Mouse (Mus musculus): ENCODE results near the gene Casp8. TPM values are rescaled to one million over a fixed set of nuclear protein-coding genes. Genes with fewer than 3 reads are reported as not detected.
A peak's percentile ranks its signal among the peaks of the same experiment; 100 is the strongest.
"Not testable (repeated sequence)": the region's sequence is repeated elsewhere in the genome, so short reads cannot be mapped to it uniquely, and the experiment has no call there.

Gene Casp8
- polyA plus RNA-seq, 1 experiment = 9.4 TPM

DNA sequence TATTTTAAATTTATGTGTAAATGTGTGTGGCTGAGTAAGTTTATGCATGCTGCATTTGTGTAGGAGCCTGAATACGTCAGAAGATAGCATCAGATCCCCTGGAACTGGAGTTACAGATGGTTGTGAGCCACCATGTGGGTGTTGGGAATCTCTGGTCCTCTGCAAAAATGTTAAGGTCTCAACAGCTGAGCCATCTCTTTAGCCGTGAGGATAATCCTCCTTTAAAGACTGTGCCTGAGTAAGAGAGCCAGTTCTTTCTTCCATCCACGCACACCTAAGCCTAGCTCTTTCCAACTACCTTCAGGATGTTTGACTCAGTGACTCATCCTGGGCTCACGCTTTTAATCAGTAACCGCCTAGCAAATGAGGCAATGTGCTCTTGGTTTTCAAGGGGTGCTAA lies 35.6 kb downstream of the Casp8 start:
- no peak overlapping the region for H3K27ac ChIP-seq (ENCODE audit: insufficient read depth, low read depth, low read length)
- no peak overlapping the region for H3K4me3 ChIP-seq (ENCODE audit: low read depth, low read length)
- peaks cover 67% of the 10 kb centered on the region for H3K36me3 ChIP-seq (ENCODE audit: control insufficient read depth, insufficient read depth, low read length)
- no peaks in the 10 kb centered on the region for H3K4me1 ChIP-seq (ENCODE audit: control insufficient read depth, insufficient read depth, insufficient read length, low read length)
- TF ChIP-seq CTCF (IDR thresholded peaks at IDR 0.05; ENCODE audit: extremely low read depth, insufficient read length, insufficient replicate concordance, low read depth, low read length) (no peak), POLR2A (IDR thresholded peaks at IDR 0.05; ENCODE audit: low read depth, low read length) (no peak)
- no peaks in the 10 kb centered on the region for H3K27me3 ChIP-seq (ENCODE audit: control insufficient read depth, insufficient read depth, low read length)
- WGBS = 91% methylated on average over 5 of the region's 5 CpGs

DNA sequence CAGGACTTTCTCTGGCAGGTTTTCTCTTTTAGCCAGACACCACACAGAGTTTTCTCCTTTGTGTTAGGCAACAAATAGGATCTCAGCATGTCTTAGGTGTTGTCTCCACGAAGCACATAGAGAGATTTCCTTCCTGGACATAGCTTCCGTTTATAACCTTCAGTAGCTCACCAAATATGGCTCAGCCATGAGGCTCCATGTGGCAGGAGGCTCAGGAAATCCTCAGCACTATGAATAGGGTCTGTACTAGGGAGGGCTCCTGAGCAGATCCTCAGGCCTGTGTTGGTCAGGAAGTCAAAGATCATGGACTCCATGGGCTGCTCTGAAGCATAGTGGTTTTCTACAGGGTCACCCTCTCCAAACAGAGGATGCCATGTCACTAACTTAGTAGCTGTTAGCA lies 37.0 kb downstream of the Casp8 start:
- Histone ChIP-seq H3K4me1 (ENCODE audit: control insufficient read depth, insufficient read depth, insufficient read length, low read length) (no peaks in the 10 kb centered on the region), H3K27ac (ENCODE audit: insufficient read depth, low read depth, low read length) (no peak overlapping the region), H3K27me3 (ENCODE audit: control insufficient read depth, insufficient read depth, low read length) (no peaks in the 10 kb centered on the region), H3K36me3 (ENCODE audit: control insufficient read depth, insufficient read depth, low read length) (peaks cover 53% of the 10 kb centered on the region), H3K4me3 (ENCODE audit: low read depth, low read length) (no peak overlapping the region)
- 78% methylated on average over 2 of the region's 2 CpGs for WGBS
- TF ChIP-seq POLR2A (IDR thresholded peaks at IDR 0.05; ENCODE audit: low read depth, low read length) = no peak
- no peak for TF ChIP-seq CTCF (IDR thresholded peaks at IDR 0.05; ENCODE audit: extremely low read depth, insufficient read length, insufficient replicate concordance, low read depth, low read length)

DNA sequence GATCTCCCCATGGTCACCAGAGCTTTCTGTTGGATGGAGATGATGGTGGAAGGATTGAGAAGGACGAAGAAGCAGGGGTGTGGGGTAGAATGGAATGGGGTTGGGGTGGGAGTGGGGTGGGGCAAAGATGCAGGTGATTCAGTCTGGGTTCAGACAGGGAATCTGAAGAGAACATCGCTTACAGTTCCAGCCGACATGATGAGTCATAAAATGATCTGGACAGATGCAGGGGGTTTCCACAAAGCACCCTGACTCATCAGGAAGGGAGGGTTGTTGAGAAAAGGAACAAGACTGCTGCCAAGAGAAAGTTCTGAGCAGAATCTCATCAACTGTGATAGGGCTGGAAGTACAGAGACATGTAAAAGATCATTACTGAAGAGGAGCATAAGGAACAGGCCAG lies 61.6 kb downstream of the Casp8 start:
- H3K27me3 ChIP-seq (ENCODE audit: control insufficient read depth, insufficient read depth, low read length); H3K4me1 ChIP-seq (ENCODE audit: control insufficient read depth, insufficient read depth, insufficient read length, low read length); H3K27ac ChIP-seq (ENCODE audit: insufficient read depth, low read depth, low read length); H3K4me3 ChIP-seq (ENCODE audit: low read depth, low read length); H3K36me3 ChIP-seq (ENCODE audit: control insufficient read depth, insufficient read depth, low read length): not testable (repeated sequence)
- 35% methylated on average over 3 of the region's 3 CpGs for WGBS

DNA sequence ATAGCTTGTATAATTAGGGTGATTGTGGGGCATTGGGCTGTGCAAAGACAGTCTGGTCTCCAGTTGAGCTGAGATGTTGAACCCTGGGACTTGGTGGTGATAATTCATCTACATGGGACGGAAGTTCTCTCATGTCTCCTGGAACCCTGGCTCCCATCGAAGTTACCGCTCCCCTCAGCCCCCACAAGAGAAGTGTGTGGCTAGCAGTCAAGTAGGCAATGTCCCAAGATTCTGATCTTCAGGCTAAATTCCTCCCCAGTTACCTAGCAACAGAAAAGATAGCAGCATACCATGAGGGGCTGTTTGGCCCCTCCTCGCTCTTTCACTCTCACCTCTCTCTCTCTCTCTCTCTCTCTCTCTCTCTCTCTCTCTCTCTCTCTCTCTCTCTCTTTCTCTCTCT lies 64.0 kb downstream of the Casp8 start:
- H3K4me3 ChIP-seq (ENCODE audit: low read depth, low read length); H3K36me3 ChIP-seq (ENCODE audit: control insufficient read depth, insufficient read depth, low read length); H3K4me1 ChIP-seq (ENCODE audit: control insufficient read depth, insufficient read depth, insufficient read length, low read length); H3K27me3 ChIP-seq (ENCODE audit: control insufficient read depth, insufficient read depth, low read length); H3K27ac ChIP-seq (ENCODE audit: insufficient read depth, low read depth, low read length): not testable (repeated sequence)
- 65% methylated on average over 4 of the region's 4 CpGs for WGBS

DNA sequence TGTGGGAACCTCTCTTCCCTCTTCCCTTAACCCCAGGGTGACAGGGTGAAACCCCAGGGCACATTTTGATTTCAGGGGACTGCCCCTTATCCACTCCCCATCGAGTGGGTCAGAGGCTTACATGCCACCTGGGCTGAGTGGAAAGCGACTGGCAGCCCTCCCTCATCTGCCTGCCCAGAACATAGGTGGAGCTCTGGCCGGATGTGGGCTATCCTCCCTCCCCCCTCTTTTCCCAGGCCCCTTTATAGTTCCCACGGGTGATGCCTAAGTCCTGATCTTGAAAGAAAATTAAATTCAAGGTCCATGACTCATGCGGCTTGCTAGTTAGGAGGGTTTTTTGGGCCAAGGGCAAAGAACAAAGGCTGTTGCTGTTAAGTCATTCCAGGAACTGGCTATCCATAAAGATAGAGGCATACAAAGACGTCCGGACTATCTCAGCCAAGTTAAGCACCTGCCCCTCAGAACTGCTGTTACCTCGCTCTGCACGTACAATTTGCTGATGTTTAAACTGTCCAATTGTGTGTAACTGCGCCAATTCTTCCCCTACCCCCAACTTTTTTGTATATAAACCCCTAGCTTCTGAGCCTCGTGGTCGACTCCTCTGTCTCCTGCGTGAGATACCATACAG lies 64.7 kb downstream of the Casp8 start:
- H3K27ac ChIP-seq (ENCODE audit: insufficient read depth, low read depth, low read length) = peak overlapping the region; percentile 23; the same call in 1 of the 2 replicates
- H3K36me3 ChIP-seq (ENCODE audit: control insufficient read depth, insufficient read depth, low read length); H3K4me3 ChIP-seq (ENCODE audit: low read depth, low read length); H3K4me1 ChIP-seq (ENCODE audit: control insufficient read depth, insufficient read depth, insufficient read length, low read length); H3K27me3 ChIP-seq (ENCODE audit: control insufficient read depth, insufficient read depth, low read length): not testable (repeated sequence)
- 21% methylated on average over 13 of the region's 13 CpGs for WGBS

DNA sequence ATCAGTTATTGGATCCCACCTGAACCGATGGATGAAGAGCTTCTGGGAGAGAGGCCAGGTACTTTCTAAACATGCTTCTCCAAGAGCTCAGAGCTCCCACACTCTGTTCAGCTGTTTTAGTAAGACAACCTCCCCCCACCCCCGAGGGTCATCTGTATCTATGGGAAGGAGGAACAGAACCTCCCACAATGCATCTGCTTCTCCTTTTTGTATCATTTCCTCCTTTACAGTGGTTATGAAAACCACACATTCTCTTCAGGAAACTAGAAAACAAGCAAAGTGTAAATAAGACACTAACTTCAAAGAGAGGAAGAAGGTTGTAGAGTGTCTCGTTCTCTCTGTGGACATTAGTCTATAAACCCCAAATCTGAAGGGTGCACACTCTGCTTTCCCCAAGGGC lies 65.4 kb downstream of the Casp8 start:
- H3K4me1 ChIP-seq (ENCODE audit: control insufficient read depth, insufficient read depth, insufficient read length, low read length); H3K27ac ChIP-seq (ENCODE audit: insufficient read depth, low read depth, low read length); H3K36me3 ChIP-seq (ENCODE audit: control insufficient read depth, insufficient read depth, low read length); H3K27me3 ChIP-seq (ENCODE audit: control insufficient read depth, insufficient read depth, low read length); H3K4me3 ChIP-seq (ENCODE audit: low read depth, low read length): not testable (repeated sequence)
- WGBS = 24% methylated on average over 3 of the region's 3 CpGs

DNA sequence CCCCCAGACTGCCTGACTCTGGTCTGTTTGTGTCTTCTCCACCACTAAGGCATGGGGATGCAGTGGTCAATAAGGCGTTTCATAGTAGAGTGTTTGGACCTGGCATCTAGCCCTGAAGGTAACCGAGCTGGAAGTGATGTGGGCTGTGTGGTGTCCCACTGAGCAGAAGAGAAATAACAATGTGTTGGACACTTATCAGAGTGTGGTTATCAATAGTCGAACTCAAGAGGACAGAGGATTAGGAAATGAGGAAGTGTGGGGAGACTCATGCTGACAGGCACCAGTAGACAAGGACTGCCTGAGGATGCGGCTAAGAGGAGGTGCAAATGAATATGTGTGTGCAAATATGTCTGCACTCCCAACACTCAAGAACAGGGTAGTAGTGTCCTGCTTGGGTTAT lies 81.3 kb downstream of the Casp8 start:
- 71% methylated on average over 4 of the region's 4 CpGs for WGBS
- not testable (repeated sequence) for H3K27me3 ChIP-seq (ENCODE audit: control insufficient read depth, insufficient read depth, low read length); H3K27ac ChIP-seq (ENCODE audit: insufficient read depth, low read depth, low read length); H3K4me3 ChIP-seq (ENCODE audit: low read depth, low read length); H3K36me3 ChIP-seq (ENCODE audit: control insufficient read depth, insufficient read depth, low read length); H3K4me1 ChIP-seq (ENCODE audit: control insufficient read depth, insufficient read depth, insufficient read length, low read length)

DNA sequence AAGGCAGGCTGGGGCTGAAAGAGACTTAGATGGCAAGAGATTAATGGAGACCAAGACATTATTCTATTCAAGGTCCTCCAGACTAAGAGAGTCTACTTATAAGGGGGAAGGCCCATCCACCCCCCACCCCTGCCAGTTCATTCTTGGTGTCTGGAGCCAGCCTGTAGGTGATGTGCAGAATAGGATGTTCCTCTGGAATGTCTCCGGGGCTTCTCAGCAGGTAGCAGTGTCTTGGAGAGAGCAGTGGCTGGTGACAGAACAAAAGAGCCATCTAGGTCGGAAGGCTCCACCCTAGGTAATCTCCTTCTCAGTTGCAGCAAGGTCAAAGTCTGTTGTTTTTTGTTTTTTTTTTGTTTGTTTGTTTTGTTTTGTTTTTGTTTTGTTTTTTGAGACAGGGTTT lies 84.1 kb downstream of the Casp8 start:
- not testable (repeated sequence) for H3K27ac ChIP-seq (ENCODE audit: insufficient read depth, low read depth, low read length); H3K4me1 ChIP-seq (ENCODE audit: control insufficient read depth, insufficient read depth, insufficient read length, low read length); H3K36me3 ChIP-seq (ENCODE audit: control insufficient read depth, insufficient read depth, low read length); H3K4me3 ChIP-seq (ENCODE audit: low read depth, low read length); H3K27me3 ChIP-seq (ENCODE audit: control insufficient read depth, insufficient read depth, low read length)
- WGBS = 93% methylated on average over 2 of the region's 2 CpGs

DNA sequence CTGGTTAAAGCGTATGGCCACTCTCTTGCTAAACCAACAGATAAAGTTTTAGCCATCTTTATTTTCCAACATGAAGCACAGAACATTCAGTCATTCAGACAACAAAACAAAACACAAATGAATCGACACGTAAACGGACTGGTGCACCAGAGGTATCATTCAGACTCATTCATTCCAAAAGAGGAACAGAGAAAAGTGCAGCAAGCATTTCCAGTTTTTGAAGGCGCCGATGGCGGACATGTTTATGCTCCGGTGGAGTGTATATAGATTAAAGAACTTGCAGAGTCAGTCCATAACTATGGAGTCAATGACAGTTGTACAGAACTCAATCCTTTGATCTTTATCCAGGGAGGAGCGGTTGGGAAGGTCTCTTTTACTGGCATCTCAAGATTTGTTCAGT lies 88.1 kb downstream of the Casp8 start:
- not testable (repeated sequence) for H3K27me3 ChIP-seq (ENCODE audit: control insufficient read depth, insufficient read depth, low read length); H3K27ac ChIP-seq (ENCODE audit: insufficient read depth, low read depth, low read length); H3K4me1 ChIP-seq (ENCODE audit: control insufficient read depth, insufficient read depth, insufficient read length, low read length); H3K36me3 ChIP-seq (ENCODE audit: control insufficient read depth, insufficient read depth, low read length); H3K4me3 ChIP-seq (ENCODE audit: low read depth, low read length)
- WGBS = 88% methylated on average over 9 of the region's 9 CpGs
